Mouse (Mus musculus) adrenal gland, postnatal 4 days (tissue): ENCODE data around the gene Defb29. TPM values are rescaled to one million over a fixed set of nuclear protein-coding genes. Genes with fewer than 3 reads are reported as not detected.

Experiments
- DNase-seq, 2 experiments: peaks; one replicate each; pipeline ENCODE4 v3.0.0; 2021 to 2022; ENCODE audit warnings: low spot score in 2 of 2, mixed read lengths in 2 of 2
- total RNA-seq, 2 experiments: library from RNA; stranded (reverse); gene quantifications; 2 replicates each; pipeline ENCODE4 v1.2.3; 2021

Gene Defb29
- total RNA-seq, 2 experiments from 2014 or later = not detected

- no peak for DNase-seq
Measured at GRCm38 (mm10) chr2:152503950-152504349, 35.9 kb downstream of the Defb29 start.

GRCm38 (mm10) chr2:152500863-152501229 is 39.1 kb downstream of the Defb29 start:
- DNase-seq = no peak

GRCm38 (mm10) chr2:152500204-152500862 is 39.6 kb downstream of the Defb29 start:
- no peak for DNase-seq

- DNase-seq = no peak
Measured at GRCm38 (mm10) chr2:152498020-152498419, 41.9 kb downstream of the Defb29 start.

GRCm38 (mm10) chr2:152493151-152493550 is 46.7 kb downstream of the Defb29 start:
- no peak for DNase-seq

- no peak for DNase-seq
Measured at GRCm38 (mm10) chr2:152490038-152490437, 49.9 kb downstream of the Defb29 start, which contains the start of gene Defb22. Gene Defb22 (minus strand): TSS chr2:152490138.

Other genes starting within 250 kb of the Defb29 start
- gene Tbc1d20, start 246.3 kb downstream of the Defb29 start, total RNA-seq = 100 to 1,000 TPM in 1 of 2 experiments, 10 to 100 TPM in 1; 93.0 to 101 TPM
- gene Rbck1, start 207.4 kb downstream of the Defb29 start, total RNA-seq = 100 to 1,000 TPM; 139 TPM
- 1 to 10 TPM; 4.3 to 4.9 TPM for gene Trib3, start 196.1 kb downstream of the Defb29 start, total RNA-seq
- gene Nrsn2, start 163.5 kb downstream of the Defb29 start, total RNA-seq = 1 to 10 TPM; 4.4 to 4.5 TPM
- gene Sox12, start 142.0 kb downstream of the Defb29 start, total RNA-seq = 10 to 100 TPM; 50.9 to 51.1 TPM
- gene Zcchc3, start 125.1 kb downstream of the Defb29 start, total RNA-seq = 10 to 100 TPM; 18.5 to 20.2 TPM
- gene 6820408C15Rik, start 124.5 kb downstream of the Defb29 start, total RNA-seq = under 1 TPM; 0.37 to 0.56 TPM
- not detected for gene Defb23, start 75.5 kb downstream of the Defb29 start, total RNA-seq
- gene Defb20, start 63.0 kb downstream of the Defb29 start, total RNA-seq = not detected
- not detected for gene Defb22, start 50.0 kb downstream of the Defb29 start, total RNA-seq
- gene Defb26, start 28.4 kb downstream of the Defb29 start, total RNA-seq = not detected
- gene Defb28, start 21.8 kb downstream of the Defb29 start, total RNA-seq = not detected
- gene Gm17416, start 29.2 kb upstream of the Defb29 start, total RNA-seq = not detected
- not detected for gene Defb21, start 32.6 kb upstream of the Defb29 start, total RNA-seq
- 10 to 100 TPM in 1 of 2 experiments, 1 to 10 TPM in 1; 8.3 to 10.2 TPM for gene Defb19, start 40.2 kb upstream of the Defb29 start, total RNA-seq
- gene Defb45, start 59.3 kb upstream of the Defb29 start, total RNA-seq = not detected
- gene Defb36, start 64.2 kb upstream of the Defb29 start, total RNA-seq = 1 to 10 TPM; 2.0 to 2.3 TPM
- 1 to 10 TPM; 2.4 to 2.8 TPM for gene Defb25, start 83.0 kb upstream of the Defb29 start, total RNA-seq
- gene Rem1, start 86.9 kb upstream of the Defb29 start, total RNA-seq = 10 to 100 TPM; 11.5 to 17.9 TPM
- 100 to 1,000 TPM; 138 to 140 TPM for gene H13, start 129.4 kb upstream of the Defb29 start, total RNA-seq
- 10 to 100 TPM; 26.7 to 27.4 TPM for gene Mcts2, start 146.9 kb upstream of the Defb29 start, total RNA-seq
- gene Id1, start 196.2 kb upstream of the Defb29 start, total RNA-seq = 100 to 1,000 TPM; 103 to 129 TPM
- 1 to 10 TPM; 4.2 to 4.9 TPM for gene Cox4i2, start 214.1 kb upstream of the Defb29 start, total RNA-seq